Comparison of ENCODE assay signal across 8 mouse cellular contexts in genomic region chr8:91147715-91148114, GRCm38 (mm10). TPM values are rescaled to one million over a fixed set of nuclear protein-coding genes. Genes with fewer than 3 reads are reported as not detected.
DNase-seq lines count a peak whose midpoint lies in the region; ATAC-seq lines count a peak whose summit lies in the region.

No protein-coding gene starts in this region.

- H3K27me3 ChIP-seq in midbrain, embryonic 11.5 days (ENCODE audit: control insufficient read depth, insufficient read depth, low read length): no peaks in the 10 kb centered on the region
- no peaks in the 10 kb centered on the region for H3K27me3 ChIP-seq in midbrain, embryonic 16.5 days (ENCODE audit: control insufficient read depth, insufficient read depth, low read depth, low read length)
- H3K27me3 ChIP-seq in midbrain, embryonic 15.5 days (replicated peaks): no peaks in the 10 kb centered on the region

- no peak overlapping the region for H3K27ac ChIP-seq in midbrain, embryonic 11.5 days (ENCODE audit: low read depth, low read length)
- H3K27ac ChIP-seq in midbrain, embryonic 16.5 days (ENCODE audit: low read length): no peak overlapping the region
- no peak overlapping the region for H3K27ac ChIP-seq in midbrain, embryonic 15.5 days

- H3K4me2 ChIP-seq in midbrain, embryonic 11.5 days: no peak overlapping the region
- H3K4me2 ChIP-seq in midbrain, embryonic 16.5 days (ENCODE audit: low read length): no peak overlapping the region
- no peak overlapping the region for H3K4me2 ChIP-seq in midbrain, embryonic 15.5 days

- H3K9me3 ChIP-seq in midbrain, embryonic 11.5 days (ENCODE audit: control insufficient read depth, low read length): no peaks in the 10 kb centered on the region
- no peaks in the 10 kb centered on the region for H3K9me3 ChIP-seq in midbrain, embryonic 16.5 days (replicated peaks; ENCODE audit: control insufficient read depth, low read length, poor library complexity, severe bottlenecking)
- H3K9me3 ChIP-seq in midbrain, embryonic 15.5 days: no peaks in the 10 kb centered on the region

- intact Hi-C loops in heart, postnatal 14 days (cut with DNase I): no loop called here
- intact Hi-C loops in left cerebral cortex, postnatal 25 days (cut with DNase I): no loop called here
- intact Hi-C loops in gastrocnemius, postnatal 36 days (cut with DNase I): no loop called here

- 13% methylated on average over 6 of the region's 6 CpGs for WGBS in midbrain, embryonic 11.5 days
- 11% methylated on average over 6 of the region's 6 CpGs for WGBS in midbrain, embryonic 16.5 days
- 6% methylated on average over 6 of the region's 6 CpGs for WGBS in midbrain, embryonic 15.5 days

- ATAC-seq in midbrain, embryonic 11.5 days (ENCODE audit: low FRiP score): no peak
- no peak for ATAC-seq in midbrain, embryonic 16.5 days
- peak; percentile 14; the same call in 1 of the 2 replicates for ATAC-seq in midbrain, embryonic 15.5 days (replicated peaks)

- H3K4me1 ChIP-seq in midbrain, embryonic 11.5 days (ENCODE audit: control insufficient read depth, insufficient read depth, low read length): no peaks in the 10 kb centered on the region
- H3K4me1 ChIP-seq in midbrain, embryonic 16.5 days (ENCODE audit: control insufficient read depth, insufficient read depth, low read length): no peaks in the 10 kb centered on the region
- no peaks in the 10 kb centered on the region for H3K4me1 ChIP-seq in midbrain, embryonic 15.5 days

- H3K4me3 ChIP-seq in midbrain, embryonic 11.5 days (ENCODE audit: low read depth, low read length): no peak overlapping the region
- no peak overlapping the region for H3K4me3 ChIP-seq in midbrain, embryonic 16.5 days (ENCODE audit: low read depth, low read length)
- no peak overlapping the region for H3K4me3 ChIP-seq in midbrain, embryonic 15.5 days

- no peaks in the 10 kb centered on the region for H3K36me3 ChIP-seq in midbrain, embryonic 11.5 days (ENCODE audit: control insufficient read depth, insufficient read depth, low read length)
- H3K36me3 ChIP-seq in midbrain, embryonic 16.5 days (ENCODE audit: control insufficient read depth, insufficient read depth, low read length): no peaks in the 10 kb centered on the region
- H3K36me3 ChIP-seq in midbrain, embryonic 15.5 days (replicated peaks): no peaks in the 10 kb centered on the region

- DNase-seq in midbrain, embryonic 11.5 days (ENCODE audit: low spot score, missing footprints): peak; percentile 93
- peak; percentile 19 for DNase-seq in MEL-GATA-1-ER (ENCODE audit: extremely low read depth, low read depth)
- peak; percentile 77 for DNase-seq in cerebellum, adult 9-10 months
- peak; percentile 12 to 63 for DNase-seq in heart, postnatal 14 days
- peak; percentile 54 to 64 for DNase-seq in left cerebral cortex, postnatal 25 days (ENCODE audit: low spot score in 2 of 2)
- DNase-seq in gastrocnemius, postnatal 36 days: no peak

- no peak overlapping the region for H3K9ac ChIP-seq in midbrain, embryonic 11.5 days (ENCODE audit: low read length)
- no peak overlapping the region for H3K9ac ChIP-seq in midbrain, embryonic 16.5 days (ENCODE audit: low read depth, low read length)
- H3K9ac ChIP-seq in midbrain, embryonic 15.5 days: no peak overlapping the region

RNA-seq across cellular contexts. Expression of gene Aktip, which starts 52.1 kb away (rescaled TPM):
- 94.6 and 96.4 TPM in 2 replicates for polyA plus RNA-seq in midbrain, embryonic 11.5 days (2014; fragmentation: Nextera tagmentation; extraction: Ambion mirVana)
- 141 TPM in 2 replicates for polyA plus RNA-seq in midbrain, embryonic 16.5 days (2015; fragmentation: Nextera tagmentation; extraction: Ambion mirVana)
- total RNA-seq in heart, postnatal 14 days (2021): 10 to 100 TPM; 40.1 to 42.0 TPM
- total RNA-seq in left cerebral cortex, postnatal 25 days (2021): 10 to 100 TPM; 97.3 to 99.2 TPM
- 135 and 140 TPM in 2 replicates for polyA plus RNA-seq in midbrain, embryonic 15.5 days (2015; fragmentation: Nextera tagmentation; extraction: Ambion mirVana)
- 10 to 100 TPM; 45.9 to 46.2 TPM for total RNA-seq in gastrocnemius, postnatal 36 days (2021)

Comparison
In these comparisons a context has a peak if more than half of its experiments do, and no peak if none do; other contexts are left out.
1. DNase-seq: peak in midbrain, embryonic 11.5 days (single experiment), MEL-GATA-1-ER (single experiment), cerebellum, adult 9-10 months (single experiment), heart, postnatal 14 days (2 of 2) and left cerebral cortex, postnatal 25 days (2 of 2); none in gastrocnemius, postnatal 36 days (0 of 2).